Mouse (Mus musculus): Measurements from ENCODE around the gene Ndufaf2. TPM values are rescaled to one million over a fixed set of nuclear protein-coding genes. Genes with fewer than 3 reads are reported as not detected.
A peak's percentile ranks its signal among the peaks of the same experiment; 100 is the strongest.

Gene Ndufaf2
- polyA plus RNA-seq (2015; fragmentation: Nextera tagmentation; extraction: Ambion mirVana), result 62.1 and 64.5 TPM in 2 replicates

DNA sequence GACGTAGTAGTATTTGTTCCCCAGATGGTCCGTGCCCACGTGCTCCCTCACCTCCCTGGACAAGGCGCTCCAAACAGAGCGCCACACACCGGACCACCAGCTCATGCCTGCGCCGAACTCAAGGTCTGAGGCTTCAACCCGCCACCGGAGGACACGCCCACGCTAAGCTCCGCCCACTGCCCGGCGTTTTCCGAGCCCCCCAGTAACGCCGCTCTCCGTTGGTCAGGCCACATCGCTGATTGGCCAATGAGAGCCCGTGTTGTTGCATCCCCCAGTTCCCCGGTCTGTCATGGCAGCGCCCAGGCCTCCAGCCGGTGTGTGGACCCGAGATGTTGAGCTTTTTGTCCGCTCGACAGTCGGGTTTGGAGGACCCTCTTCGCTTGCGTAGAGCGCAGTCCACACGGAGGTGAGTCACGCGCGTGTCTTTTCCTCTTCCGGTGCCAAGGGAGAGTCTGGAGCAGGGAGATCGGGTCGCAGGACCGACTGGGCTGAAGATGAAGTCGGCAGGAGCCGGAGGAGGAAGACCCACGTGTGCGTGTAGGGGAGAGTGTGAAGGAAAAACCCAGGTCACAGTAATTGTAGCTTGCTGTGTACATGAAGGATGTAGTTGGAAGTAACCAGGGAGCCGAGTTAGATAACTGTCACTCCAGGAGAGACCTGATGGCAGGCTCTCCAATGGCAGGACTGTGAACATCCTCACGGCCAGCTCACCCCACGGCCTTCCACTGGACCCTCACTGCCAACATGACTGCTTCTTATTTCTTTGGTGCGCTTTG, at the start of gene Ndufaf2, which contains the start of gene Ercc8:
Gene Ndufaf2 (minus strand): TSS at position 159 of the 776 bp plus-strand sequence.
Gene Ercc8 (plus strand): TSS at position 267 of the 776 bp plus-strand sequence.
- H3K9ac ChIP-seq, result peak within 1 kb of the TSS; percentile 66
- WGBS, result under 1% methylated on average over 47 of the region's 47 CpGs
- H3K27ac ChIP-seq, result no peak within 1 kb of the TSS
- peak within 1 kb of the TSS; percentile 67 for H3K4me3 ChIP-seq
- peaks cover 5% of the 10 kb centered on the region; the same call in 1 of the 2 replicates for H3K36me3 ChIP-seq
- H3K9me3 ChIP-seq, result no peaks in the 10 kb centered on the region
- peak within 1 kb of the TSS; percentile 93 for H3K4me2 ChIP-seq
- H3K4me1 ChIP-seq, result peaks cover 15% of the 10 kb centered on the region
- no peaks in the 10 kb centered on the region for H3K27me3 ChIP-seq
- peak; percentile 99 for ATAC-seq (ENCODE audit: borderline replicate concordance, extremely low read depth, low FRiP score, low TSS enrichment)

DNA sequence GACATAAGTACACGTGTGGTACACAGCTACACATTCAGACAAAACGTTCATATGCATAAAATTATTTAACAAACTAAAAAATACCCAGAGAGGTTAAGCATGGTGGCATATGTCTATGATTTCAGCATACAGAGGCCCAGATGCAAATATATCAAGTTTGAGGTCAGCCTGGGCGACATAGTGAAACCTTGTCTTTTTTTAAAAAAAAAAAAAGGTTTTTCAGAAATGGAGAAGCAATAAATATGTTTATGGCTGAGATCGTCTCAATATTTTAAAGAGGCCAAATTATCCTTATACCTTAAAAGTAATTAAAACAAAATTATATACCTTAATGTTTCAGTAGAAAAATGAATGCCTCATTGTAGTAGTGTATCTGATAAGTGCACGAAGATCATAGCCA, 49.7 kb upstream of the Ndufaf2 start:
- ATAC-seq (ENCODE audit: borderline replicate concordance, extremely low read depth, low FRiP score, low TSS enrichment), result no peak
- H3K27ac ChIP-seq, result no peak overlapping the region
- H3K4me3 ChIP-seq, result no peak overlapping the region
- H3K4me2 ChIP-seq, result no peak overlapping the region
- H3K27me3 ChIP-seq, result peaks cover 5% of the 10 kb centered on the region; the same call in 1 of the 2 replicates
- H3K9me3 ChIP-seq, result no peaks in the 10 kb centered on the region
- H3K9ac ChIP-seq, result no peak overlapping the region
- H3K36me3 ChIP-seq, result no peaks in the 10 kb centered on the region
- H3K4me1 ChIP-seq, result no peaks in the 10 kb centered on the region
- 59% methylated on average over 5 of the region's 5 CpGs for WGBS

DNA sequence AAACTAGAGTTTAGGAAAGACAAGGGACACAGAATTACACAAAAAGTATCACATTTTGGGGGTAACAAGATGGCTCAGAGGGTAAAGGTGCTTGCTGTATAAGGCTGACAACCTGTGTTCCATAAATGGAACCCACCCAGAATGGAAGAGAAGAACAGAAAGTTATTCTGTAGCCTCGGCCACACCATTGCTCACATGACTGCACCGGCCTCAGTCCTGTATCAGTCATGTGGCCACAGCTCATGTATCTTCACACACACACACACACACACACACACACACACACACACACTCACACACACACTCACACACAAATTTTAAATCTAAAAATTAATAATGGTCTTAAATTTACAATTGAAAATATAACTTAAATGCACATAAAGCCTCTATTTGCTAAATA, 49.0 kb upstream of the Ndufaf2 start:
- WGBS, result 80% methylated on average over 2 of the region's 2 CpGs
- H3K9me3 ChIP-seq, result no peaks in the 10 kb centered on the region
- no peak overlapping the region for H3K4me3 ChIP-seq
- no peak overlapping the region for H3K9ac ChIP-seq
- H3K4me1 ChIP-seq, result no peaks in the 10 kb centered on the region
- no peak overlapping the region for H3K27ac ChIP-seq
- H3K27me3 ChIP-seq, result peaks cover 1% of the 10 kb centered on the region; the same call in 1 of the 2 replicates
- ATAC-seq (ENCODE audit: borderline replicate concordance, extremely low read depth, low FRiP score, low TSS enrichment), result no peak
- no peak overlapping the region for H3K4me2 ChIP-seq
- no peaks in the 10 kb centered on the region for H3K36me3 ChIP-seq

GRCm38 (mm10) chr13:108204857-108205256, 46.4 kb upstream of the Ndufaf2 start:
- no peak overlapping the region for H3K4me2 ChIP-seq
- H3K4me3 ChIP-seq, result no peak overlapping the region
- no peak for ATAC-seq (ENCODE audit: borderline replicate concordance, extremely low read depth, low FRiP score, low TSS enrichment)
- no peaks in the 10 kb centered on the region for H3K27me3 ChIP-seq
- H3K36me3 ChIP-seq, result no peaks in the 10 kb centered on the region
- WGBS, result 80% methylated on average over 3 of the region's 3 CpGs
- no peaks in the 10 kb centered on the region for H3K4me1 ChIP-seq
- H3K27ac ChIP-seq, result no peak overlapping the region
- no peaks in the 10 kb centered on the region for H3K9me3 ChIP-seq
- H3K9ac ChIP-seq, result no peak overlapping the region

- H3K36me3 ChIP-seq, result no peaks in the 10 kb centered on the region
- no peaks in the 10 kb centered on the region for H3K9me3 ChIP-seq
- no peaks in the 10 kb centered on the region for H3K4me1 ChIP-seq
- H3K4me2 ChIP-seq, result no peak overlapping the region
- H3K27ac ChIP-seq, result no peak overlapping the region
- no peak for ATAC-seq (ENCODE audit: borderline replicate concordance, extremely low read depth, low FRiP score, low TSS enrichment)
- no peak overlapping the region for H3K4me3 ChIP-seq
- H3K27me3 ChIP-seq, result no peaks in the 10 kb centered on the region
- 80% methylated on average over 6 of the region's 6 CpGs for WGBS
- H3K9ac ChIP-seq, result no peak overlapping the region
Measured at GRCm38 (mm10) chr13:108195474-108195873, 37.1 kb upstream of the Ndufaf2 start.

DNA sequence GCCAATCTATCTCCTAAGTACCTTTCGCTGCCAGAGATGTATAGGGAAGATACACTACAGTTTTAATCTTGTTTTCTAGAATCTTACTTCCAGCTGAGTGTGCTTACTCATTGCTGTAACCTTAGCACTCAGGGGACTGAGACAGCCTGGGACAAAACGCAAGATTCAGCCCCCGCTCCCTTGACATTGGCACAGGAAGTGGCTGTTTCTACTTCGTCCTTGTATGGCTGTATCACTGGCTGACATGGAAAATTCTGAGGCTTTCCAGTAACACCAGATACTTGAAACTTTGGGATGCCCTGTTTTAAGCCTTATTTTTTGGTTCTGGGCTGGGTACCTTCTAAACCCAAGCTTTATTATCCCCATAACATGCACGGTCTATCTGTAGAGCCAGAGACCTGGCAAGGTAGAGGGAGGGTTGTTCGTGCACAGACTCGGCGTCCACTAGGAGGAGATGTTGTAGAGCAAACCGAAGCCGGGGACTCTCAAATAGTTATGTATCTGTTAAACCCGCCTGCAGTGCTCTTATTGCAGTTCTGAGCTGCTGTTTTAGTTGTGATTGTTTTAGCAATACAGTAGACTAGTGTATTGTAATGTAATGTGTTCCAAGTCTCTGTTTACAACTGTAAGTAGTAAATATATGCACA, 32.8 kb upstream of the Ndufaf2 start:
- peaks cover 9% of the 10 kb centered on the region; the same call in 1 of the 2 replicates for H3K36me3 ChIP-seq
- H3K4me1 ChIP-seq, result no peaks in the 10 kb centered on the region
- no peak for ATAC-seq (ENCODE audit: borderline replicate concordance, extremely low read depth, low FRiP score, low TSS enrichment)
- no peak overlapping the region for H3K27ac ChIP-seq
- H3K9ac ChIP-seq, result no peak overlapping the region
- H3K4me2 ChIP-seq, result no peak overlapping the region
- no peaks in the 10 kb centered on the region for H3K27me3 ChIP-seq
- no peak overlapping the region for H3K4me3 ChIP-seq
- no peaks in the 10 kb centered on the region for H3K9me3 ChIP-seq
- 45% methylated on average over 11 of the region's 11 CpGs for WGBS

DNA sequence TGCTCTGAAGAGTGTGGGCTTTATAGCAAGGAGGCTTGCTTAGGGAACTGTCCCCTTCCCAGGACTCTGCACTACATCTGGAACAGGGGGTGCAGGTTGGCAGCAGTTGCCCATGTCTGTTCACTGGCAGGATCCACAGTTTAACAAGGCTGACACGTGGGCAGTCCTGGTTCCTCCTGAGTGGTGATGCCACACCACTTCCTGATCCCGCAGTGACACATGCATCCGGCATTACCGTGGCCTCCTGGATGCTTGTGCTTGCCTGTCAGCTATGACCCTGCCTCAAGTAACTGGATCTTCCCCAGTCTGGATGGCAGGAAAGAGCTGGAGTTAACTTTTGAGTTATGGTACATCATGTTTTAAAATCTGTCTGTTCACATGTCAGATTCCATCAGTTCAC, 29.6 kb upstream of the Ndufaf2 start:
- Histone ChIP-seq H3K36me3 (peaks cover 21% of the 10 kb centered on the region), H3K9me3 (no peaks in the 10 kb centered on the region), H3K4me1 (no peaks in the 10 kb centered on the region), H3K9ac (no peak overlapping the region), H3K4me3 (no peak overlapping the region), H3K27me3 (no peaks in the 10 kb centered on the region), H3K4me2 (no peak overlapping the region), H3K27ac (no peak overlapping the region)
- 83% methylated on average over 4 of the region's 4 CpGs for WGBS
- ATAC-seq (ENCODE audit: borderline replicate concordance, extremely low read depth, low FRiP score, low TSS enrichment), result no peak

- no peaks in the 10 kb centered on the region for H3K27me3 ChIP-seq
- no peak overlapping the region for H3K4me2 ChIP-seq
- H3K36me3 ChIP-seq, result peaks cover 39% of the 10 kb centered on the region
- H3K4me3 ChIP-seq, result no peak overlapping the region
- no peaks in the 10 kb centered on the region for H3K4me1 ChIP-seq
- no peak overlapping the region for H3K27ac ChIP-seq
- WGBS, result 88% methylated on average over 3 of the region's 3 CpGs
- no peak overlapping the region for H3K9ac ChIP-seq
- ATAC-seq (ENCODE audit: borderline replicate concordance, extremely low read depth, low FRiP score, low TSS enrichment), result no peak
- no peaks in the 10 kb centered on the region for H3K9me3 ChIP-seq
Measured at GRCm38 (mm10) chr13:108185530-108185929, 27.1 kb upstream of the Ndufaf2 start.

DNA sequence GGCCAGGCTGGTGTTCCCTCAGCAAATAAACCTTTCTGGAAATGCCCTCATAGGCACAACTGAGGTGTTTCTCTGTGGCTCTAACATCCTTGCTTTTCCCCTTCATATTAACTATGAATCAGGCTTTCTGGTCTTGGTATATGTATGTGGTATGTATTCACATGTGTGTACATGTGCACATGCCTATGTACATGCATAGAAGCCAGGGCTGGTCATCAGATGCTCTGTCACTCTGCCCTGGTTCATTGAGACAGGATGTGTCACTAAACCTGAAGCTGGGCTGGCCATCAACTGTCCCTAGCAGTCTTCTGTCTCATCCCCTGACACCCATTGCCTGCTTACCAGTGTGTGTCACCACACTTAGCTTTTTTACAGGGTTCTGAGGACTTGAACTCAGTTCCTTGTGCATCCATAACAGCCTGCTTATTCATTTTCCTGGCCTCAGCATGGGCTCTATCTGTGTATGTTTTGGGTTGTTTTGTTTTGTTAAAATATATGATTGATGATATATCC, 26.4 kb upstream of the Ndufaf2 start:
- Histone ChIP-seq H3K36me3 (peaks cover 42% of the 10 kb centered on the region), H3K27ac (no peak overlapping the region), H3K9me3 (no peaks in the 10 kb centered on the region), H3K9ac (no peak overlapping the region), H3K4me2 (no peak overlapping the region), H3K4me3 (no peak overlapping the region), H3K4me1 (no peaks in the 10 kb centered on the region), H3K27me3 (no peaks in the 10 kb centered on the region)
- ATAC-seq (ENCODE audit: borderline replicate concordance, extremely low read depth, low FRiP score, low TSS enrichment), result no peak

DNA sequence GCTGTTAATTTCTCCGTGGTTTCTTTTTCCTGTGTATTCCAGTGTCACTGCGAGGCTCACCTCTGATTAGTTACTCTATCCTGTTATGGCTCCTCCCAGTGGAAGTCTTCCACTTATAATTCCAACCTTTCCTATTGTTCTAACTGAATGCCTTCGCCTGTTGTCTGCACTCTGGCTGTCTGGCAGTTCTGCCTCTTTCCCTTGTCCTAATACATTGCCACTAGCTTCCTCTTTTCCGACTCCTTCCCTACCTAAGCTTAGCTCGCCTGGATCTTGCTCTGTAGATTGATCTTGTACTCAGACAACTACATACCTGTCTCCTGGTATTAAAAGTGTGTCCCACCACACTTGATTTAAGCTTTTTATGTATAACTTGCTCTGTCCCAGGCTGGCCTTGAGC, 22.4 kb upstream of the Ndufaf2 start:
- no peak for ATAC-seq (ENCODE audit: borderline replicate concordance, extremely low read depth, low FRiP score, low TSS enrichment)
- Histone ChIP-seq H3K36me3 (peaks cover 48% of the 10 kb centered on the region), H3K4me1 (no peaks in the 10 kb centered on the region), H3K4me3 (no peak overlapping the region), H3K4me2 (no peak overlapping the region), H3K27ac (no peak overlapping the region), H3K9me3 (no peaks in the 10 kb centered on the region), H3K27me3 (no peaks in the 10 kb centered on the region), H3K9ac (no peak overlapping the region)
- WGBS, result 73% methylated on average over 5 of the region's 5 CpGs

- no peak for ATAC-seq (ENCODE audit: borderline replicate concordance, extremely low read depth, low FRiP score, low TSS enrichment)
- no peak overlapping the region for H3K4me3 ChIP-seq
- H3K27ac ChIP-seq, result no peak overlapping the region
- H3K9me3 ChIP-seq, result no peaks in the 10 kb centered on the region
- H3K9ac ChIP-seq, result no peak overlapping the region
- 81% methylated on average over 8 of the region's 8 CpGs for WGBS
- H3K4me1 ChIP-seq, result no peaks in the 10 kb centered on the region
- no peak overlapping the region for H3K4me2 ChIP-seq
- H3K36me3 ChIP-seq, result peaks cover 49% of the 10 kb centered on the region
- no peaks in the 10 kb centered on the region for H3K27me3 ChIP-seq
Measured at GRCm38 (mm10) chr13:108179618-108180017, 21.2 kb upstream of the Ndufaf2 start.

DNA sequence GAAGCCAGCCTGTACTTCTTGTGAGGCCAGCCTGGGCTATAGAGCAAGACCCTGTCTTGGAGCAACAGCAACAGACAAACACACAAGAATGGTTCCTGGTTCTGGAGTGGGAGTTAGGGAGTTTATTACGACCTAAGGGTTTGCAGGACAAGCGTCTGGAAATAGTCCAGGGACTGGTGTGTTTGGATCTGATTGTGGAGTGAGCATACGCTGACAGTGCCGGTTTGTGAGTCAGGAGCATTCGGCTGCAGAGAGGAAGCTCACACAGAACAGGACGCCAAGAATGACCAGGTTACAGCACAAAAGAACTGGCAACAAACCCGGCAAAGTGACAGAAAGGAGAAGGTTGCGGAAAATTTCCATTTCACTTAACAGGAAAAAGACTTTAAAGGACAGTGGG, 12.1 kb upstream of the Ndufaf2 start:
- H3K9ac ChIP-seq, result no peak overlapping the region
- ATAC-seq (ENCODE audit: borderline replicate concordance, extremely low read depth, low FRiP score, low TSS enrichment), result no peak
- WGBS, result 90% methylated on average over 8 of the region's 8 CpGs
- peaks cover 29% of the 10 kb centered on the region for H3K36me3 ChIP-seq
- H3K9me3 ChIP-seq, result no peaks in the 10 kb centered on the region
- no peak overlapping the region for H3K4me3 ChIP-seq
- no peaks in the 10 kb centered on the region for H3K4me1 ChIP-seq
- H3K27me3 ChIP-seq, result no peaks in the 10 kb centered on the region
- no peak overlapping the region for H3K4me2 ChIP-seq
- H3K27ac ChIP-seq, result no peak overlapping the region
